Mouse (Mus musculus) thymus, adult 2 months (tissue): ENCODE results near the gene Edn3.

Source experiments
- CTCF ChIP-seq: fragments of 200-500 bp; IDR thresholded peaks from 2 replicates; pipeline ENCODE4 v1.5.1; 2012; ENCODE audit warnings: mild to moderate bottlenecking, control low read depth, low read length, moderate library complexity, borderline replicate concordance; ENCODE audit not compliant: control insufficient read depth, poor library complexity, insufficient read depth; ENCODE audit errors: extremely low read depth
- POLR2A ChIP-seq: fragments of 200-500 bp; IDR thresholded peaks from 2 replicates; pipeline ENCODE4 v1.6.1; 2012; ENCODE audit warnings: mild to moderate bottlenecking, low read length, control low read depth, moderate library complexity; ENCODE audit not compliant: control insufficient read depth, poor library complexity, insufficient read depth; ENCODE audit errors: extremely low read depth

DNA sequence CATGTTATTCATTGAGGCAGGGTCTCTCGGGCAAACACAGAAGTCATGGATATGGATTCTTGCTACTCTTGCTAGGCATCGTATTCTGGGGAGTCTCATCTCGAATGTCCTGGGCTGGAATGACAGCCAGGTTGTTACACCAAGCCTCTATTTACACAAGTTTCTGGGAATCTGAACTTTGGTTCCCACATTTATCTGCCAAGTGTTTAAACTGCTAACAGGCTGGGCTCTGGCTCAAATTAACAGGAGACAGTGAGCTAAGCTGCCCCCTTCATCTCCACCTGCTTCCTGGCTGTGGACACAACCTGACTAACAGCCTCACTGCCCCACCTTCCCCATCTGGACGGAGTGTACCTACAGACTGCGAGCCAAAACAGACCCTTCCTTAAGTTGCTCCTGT, 28.5 kb upstream of the Edn3 start:
- no peak for TF ChIP-seq POLR2A
- TF ChIP-seq CTCF, result no peak
